Mouse (Mus musculus) liver, embryonic 11.5 days (tissue): ENCODE measurements around the gene A4gnt. TPM values are rescaled to one million over a fixed set of nuclear protein-coding genes. Genes with fewer than 3 reads are reported as not detected.
"Not testable (repeated sequence)": the region's sequence is repeated elsewhere in the genome, so short reads cannot be mapped to it uniquely, and the experiment has no call there.

Experiments used
- ATAC-seq: fragments of 200-750 bp; cut with Nextera tagmentation; replicated peaks from 2 replicates; pipeline ENCODE4 v1.8.0; 2017; ENCODE audit warnings: moderate number of reproducible peaks, mild to moderate bottlenecking, moderate TSS enrichment, moderate library complexity; ENCODE audit not compliant: low FRiP score
- DNase-seq: peaks from one replicate; pipeline ENCODE4 v3.0.0-alpha.2; 2017; ENCODE audit warnings: low spot score
- H3K27ac ChIP-seq: fragments of 300-500 bp; sonication (generic); 2 replicates; pipeline ENCODE4 v1.5.1; 2014; ENCODE audit warnings: mild to moderate bottlenecking, low read depth, low read length, control low read depth
- H3K27me3 ChIP-seq: fragments of 300-500 bp; sonication (generic); replicated peaks from 2 replicates; pipeline ENCODE4 v1.6.1; 2014; ENCODE audit warnings: low read length, mixed read lengths; ENCODE audit not compliant: control insufficient read depth, insufficient read depth
- H3K36me3 ChIP-seq: fragments of 300-500 bp; sonication (generic); 2 replicates; pipeline ENCODE4 v1.6.1; 2014; ENCODE audit warnings: mild to moderate bottlenecking, low read length, moderate library complexity, mixed read lengths; ENCODE audit not compliant: control insufficient read depth, insufficient read depth
- H3K4me1 ChIP-seq: fragments of 300-500 bp; sonication (generic); replicated peaks from 2 replicates; pipeline ENCODE4 v1.6.1; 2014; ENCODE audit warnings: low read length, mixed read lengths; ENCODE audit not compliant: control insufficient read depth, insufficient read depth
- H3K4me2 ChIP-seq: fragments of 300-500 bp; sonication (generic); 2 replicates; pipeline ENCODE4 v1.6.1; 2014; ENCODE audit warnings: mild to moderate bottlenecking, control low read depth, moderate library complexity
- H3K4me3 ChIP-seq: fragments of 300-500 bp; sonication (generic); 2 replicates; pipeline ENCODE4 v1.5.1; 2014; ENCODE audit warnings: low read depth, low read length, control low read depth
- H3K9ac ChIP-seq: fragments of 300-500 bp; sonication (generic); 2 replicates; pipeline ENCODE4 v1.6.1; 2014; ENCODE audit warnings: low read depth, low read length, control low read depth
- H3K9me3 ChIP-seq: fragments of 300-500 bp; sonication (generic); 2 replicates; pipeline ENCODE4 v1.6.1; 2016; ENCODE audit warnings: low read length, inconsistent platforms, mixed read lengths; ENCODE audit not compliant: control insufficient read depth
- WGBS: fragments of 180-500 bp; shearing (Covaris S2); extraction: QIAGEN DNeasy Blood & Tissue Kit; methylation state at CpG from one replicate; pipeline ENCODE4 v1.1.7; 2014; 5-methylcytosine and 5-hydroxymethylcytosine counted together
- polyA plus RNA-seq: library from polyadenylated mRNA; unstranded; fragments of >200 nt; fragmentation: Nextera tagmentation; extraction: Ambion mirVana; gene quantifications from 2 replicates; pipeline ENCODE4 v1.2.1, GENCODE M21; 2014

Gene A4gnt
- polyA plus RNA-seq, 1 experiment from 2014 or later: not detected

- no peak for ATAC-seq
- Histone ChIP-seq H3K4me1 (no peaks in the 10 kb centered on the region), H3K4me3 (no peak overlapping the region), H3K9ac (no peak overlapping the region), H3K4me2 (no peak overlapping the region), H3K36me3 (no peaks in the 10 kb centered on the region), H3K27me3 (no peaks in the 10 kb centered on the region), H3K9me3 (no peaks in the 10 kb centered on the region), H3K27ac (no peak overlapping the region)
- 56% methylated on average over 8 of the region's 8 CpGs for WGBS
- no peak for DNase-seq
Measured at GRCm38 (mm10) chr9:99591144-99591543, 21.2 kb upstream of the A4gnt start.

GRCm38 (mm10) chr9:99599127-99599526 lies 13.2 kb upstream of the A4gnt start:
- H3K27ac ChIP-seq, H3K4me1 ChIP-seq, H3K4me2 ChIP-seq, ATAC-seq, H3K27me3 ChIP-seq, H3K9me3 ChIP-seq, H3K4me3 ChIP-seq, H3K9ac ChIP-seq, DNase-seq, H3K36me3 ChIP-seq: not testable (repeated sequence)
- WGBS: 86% methylated on average over 6 of the region's 6 CpGs

- Histone ChIP-seq H3K9me3 (no peaks in the 10 kb centered on the region), H3K9ac (no peak overlapping the region), H3K4me3 (no peak overlapping the region), H3K27me3 (no peaks in the 10 kb centered on the region), H3K27ac (no peak overlapping the region), H3K4me2 (no peak overlapping the region), H3K36me3 (no peaks in the 10 kb centered on the region), H3K4me1 (no peaks in the 10 kb centered on the region)
- DNase-seq (no peak), ATAC-seq (no peak)
- 78% methylated on average over 2 of the region's 2 CpGs for WGBS
Measured at GRCm38 (mm10) chr9:99603566-99603965, 8.7 kb upstream of the A4gnt start.

- no peaks in the 10 kb centered on the region for H3K4me1 ChIP-seq
- no peak for DNase-seq
- no peak overlapping the region for H3K4me3 ChIP-seq
- H3K9me3 ChIP-seq: no peaks in the 10 kb centered on the region
- no peaks in the 10 kb centered on the region for H3K27me3 ChIP-seq
- H3K27ac ChIP-seq: no peak overlapping the region
- ATAC-seq: no peak
- WGBS: 89% methylated on average over 7 of the region's 8 CpGs
- H3K36me3 ChIP-seq: no peaks in the 10 kb centered on the region
- no peak overlapping the region for H3K4me2 ChIP-seq
- no peak overlapping the region for H3K9ac ChIP-seq
Measured at GRCm38 (mm10) chr9:99619688-99620087, 7.4 kb downstream of the A4gnt start.

- ATAC-seq (no peak), DNase-seq (no peak)
- no peak overlapping the region for H3K4me3 ChIP-seq
- H3K27me3 ChIP-seq: no peaks in the 10 kb centered on the region
- no peak overlapping the region for H3K27ac ChIP-seq
- no peak overlapping the region for H3K9ac ChIP-seq
- no peaks in the 10 kb centered on the region for H3K9me3 ChIP-seq
- WGBS: 85% methylated on average over 11 of the region's 11 CpGs
- no peaks in the 10 kb centered on the region for H3K36me3 ChIP-seq
- H3K4me2 ChIP-seq: no peak overlapping the region
- no peaks in the 10 kb centered on the region for H3K4me1 ChIP-seq
Measured at GRCm38 (mm10) chr9:99620196-99620595, 7.9 kb downstream of the A4gnt start.

- H3K9me3 ChIP-seq: no peaks in the 10 kb centered on the region
- no peak overlapping the region for H3K4me3 ChIP-seq
- no peaks in the 10 kb centered on the region for H3K27me3 ChIP-seq
- no peaks in the 10 kb centered on the region for H3K4me1 ChIP-seq
- DNase-seq (no peak), ATAC-seq (no peak)
- no peak overlapping the region for H3K4me2 ChIP-seq
- H3K9ac ChIP-seq: no peak overlapping the region
- WGBS: 68% methylated on average over 1 of the region's 1 CpGs
- H3K36me3 ChIP-seq: no peaks in the 10 kb centered on the region
- H3K27ac ChIP-seq: no peak overlapping the region
Measured at GRCm38 (mm10) chr9:99622034-99622433, 9.7 kb downstream of the A4gnt start.

GRCm38 (mm10) chr9:99622966-99623365 lies 10.7 kb downstream of the A4gnt start:
- Histone ChIP-seq H3K4me2 (no peak overlapping the region), H3K4me3 (no peak overlapping the region), H3K9me3 (no peaks in the 10 kb centered on the region), H3K36me3 (no peaks in the 10 kb centered on the region), H3K4me1 (no peaks in the 10 kb centered on the region), H3K27me3 (no peaks in the 10 kb centered on the region), H3K9ac (no peak overlapping the region), H3K27ac (no peak overlapping the region)
- DNase-seq (no peak), ATAC-seq (no peak)
- WGBS: 50% methylated on average over 2 of the region's 2 CpGs

GRCm38 (mm10) chr9:99624117-99624516 lies 11.8 kb downstream of the A4gnt start:
- no peaks in the 10 kb centered on the region for H3K9me3 ChIP-seq
- H3K9ac ChIP-seq: no peak overlapping the region
- 67% methylated on average over 6 of the region's 6 CpGs for WGBS
- no peak overlapping the region for H3K4me3 ChIP-seq
- peaks cover under 1% of the 10 kb centered on the region; the same call in 1 of the 2 replicates for H3K4me1 ChIP-seq
- H3K27ac ChIP-seq: no peak overlapping the region
- H3K36me3 ChIP-seq: no peaks in the 10 kb centered on the region
- H3K27me3 ChIP-seq: no peaks in the 10 kb centered on the region
- ATAC-seq: no peak
- DNase-seq: no peak
- H3K4me2 ChIP-seq: no peak overlapping the region

- no peak overlapping the region for H3K4me2 ChIP-seq
- H3K27me3 ChIP-seq: no peaks in the 10 kb centered on the region
- 63% methylated on average over 4 of the region's 4 CpGs for WGBS
- no peaks in the 10 kb centered on the region for H3K9me3 ChIP-seq
- H3K4me3 ChIP-seq: no peak overlapping the region
- H3K27ac ChIP-seq: no peak overlapping the region
- H3K9ac ChIP-seq: no peak overlapping the region
- ATAC-seq (no peak), DNase-seq (no peak)
- peaks cover 3% of the 10 kb centered on the region; the same call in 1 of the 2 replicates for H3K4me1 ChIP-seq
- H3K36me3 ChIP-seq: no peaks in the 10 kb centered on the region
Measured at GRCm38 (mm10) chr9:99628581-99628980, 16.3 kb downstream of the A4gnt start.
